Mouse (Mus musculus) lung, postnatal 0 days (tissue): ENCODE data around the gene Ccdc38. TPM values are rescaled to one million over a fixed set of nuclear protein-coding genes. Genes with fewer than 3 reads are reported as not detected.
A peak's percentile ranks its signal among the peaks of the same experiment; 100 is the strongest.

ENCODE experiments used
- ATAC-seq: fragments of 200-750 bp; cut with Nextera tagmentation; 2 replicates; pipeline ENCODE4 v1.8.0; 2017; ENCODE audit warnings: moderate library complexity
- DNase-seq: peaks from one replicate; pipeline ENCODE4 v3.0.0-alpha.2; 2016; ENCODE audit warnings: low spot score
- H3K27ac ChIP-seq: fragments of 300-500 bp; sonication (generic); 2 replicates; pipeline ENCODE4 v1.5.1; 2014; ENCODE audit warnings: antibody characterized with exemption, mild to moderate bottlenecking, low read length, mixed read lengths
- H3K27me3 ChIP-seq: fragments of 300-500 bp; sonication (generic); replicated peaks from 2 replicates; pipeline ENCODE4 v1.6.1; 2014; ENCODE audit warnings: low read length, mixed read lengths; ENCODE audit not compliant: insufficient read depth
- H3K36me3 ChIP-seq: fragments of 300-500 bp; sonication (generic); 2 replicates; pipeline ENCODE4 v1.6.1; 2014; ENCODE audit warnings: low read length, mixed read lengths; ENCODE audit not compliant: insufficient read depth
- H3K4me1 ChIP-seq: fragments of 300-500 bp; sonication (generic); 2 replicates; pipeline ENCODE4 v1.6.1; 2014; ENCODE audit warnings: antibody characterized with exemption, low read depth, low read length, mixed read lengths; ENCODE audit not compliant: insufficient read depth
- H3K4me2 ChIP-seq: fragments of 300-500 bp; sonication (generic); replicated peaks from 2 replicates; pipeline ENCODE4 v1.6.1; 2014; ENCODE audit warnings: low read depth, mild to moderate bottlenecking, low read length, moderate library complexity, mixed read lengths
- H3K4me3 ChIP-seq: fragments of 300-500 bp; sonication (generic); 2 replicates; pipeline ENCODE4 v1.5.1; 2014; ENCODE audit warnings: low read depth, low read length
- H3K9ac ChIP-seq: fragments of 300-500 bp; sonication (generic); replicated peaks from 2 replicates; pipeline ENCODE4 v1.6.1; 2014; ENCODE audit warnings: low read depth, mild to moderate bottlenecking
- H3K9me3 ChIP-seq: fragments of 300-500 bp; sonication (generic); 2 replicates; pipeline ENCODE4 v1.6.1; 2016; ENCODE audit warnings: low read length, mixed read lengths
- CTCF ChIP-seq: IDR thresholded peaks from 2 replicates; pipeline ENCODE4 v1.5.1; 2016; ENCODE audit warnings: antibody characterized with exemption, mild to moderate bottlenecking
- EP300 ChIP-seq: IDR thresholded peaks from 2 replicates; pipeline ENCODE4 v1.6.1; 2016; ENCODE audit warnings: antibody characterized with exemption, mild to moderate bottlenecking, control low read depth
- WGBS: fragments of 180-500 bp; shearing (Covaris S2); extraction: QIAGEN DNeasy Blood & Tissue Kit; methylation state at CpG from one replicate; pipeline ENCODE4 v1.1.7; 2014; 5-methylcytosine and 5-hydroxymethylcytosine counted together
- polyA plus RNA-seq: library from polyadenylated mRNA; unstranded; fragments of >200 nt; fragmentation: Nextera tagmentation; extraction: Ambion mirVana; gene quantifications from 2 replicates; pipeline ENCODE4 v1.2.1, GENCODE M21; 2015

Ccdc38 gene
- polyA plus RNA-seq, 1 experiment from 2014 or later, result 0.13 TPM

- Histone ChIP-seq H3K9ac (no peak overlapping the region), H3K36me3 (no peaks in the 10 kb centered on the region), H3K4me1 (peaks cover 7% of the 10 kb centered on the region; the same call in 1 of the 2 replicates), H3K9me3 (no peaks in the 10 kb centered on the region), H3K4me2 (peak overlapping the region; percentile 49), H3K27ac (no peak overlapping the region), H3K4me3 (peak overlapping the region; percentile 30), H3K27me3 (no peaks in the 10 kb centered on the region)
- TF ChIP-seq EP300 (0 out of 2 replicates have a peak, but pooled peaks have one; percentile 23), CTCF (peak; percentile 84)
- 2% methylated on average over 22 of the region's 22 CpGs for WGBS
- ATAC-seq, result peak; percentile 20; the same call in 1 of the 2 replicates
- DNase-seq, result peak; percentile 89
Measured at GRCm38 (mm10) chr10:93594022-93594482, 53.6 kb downstream of the Ccdc38 start.

DNA sequence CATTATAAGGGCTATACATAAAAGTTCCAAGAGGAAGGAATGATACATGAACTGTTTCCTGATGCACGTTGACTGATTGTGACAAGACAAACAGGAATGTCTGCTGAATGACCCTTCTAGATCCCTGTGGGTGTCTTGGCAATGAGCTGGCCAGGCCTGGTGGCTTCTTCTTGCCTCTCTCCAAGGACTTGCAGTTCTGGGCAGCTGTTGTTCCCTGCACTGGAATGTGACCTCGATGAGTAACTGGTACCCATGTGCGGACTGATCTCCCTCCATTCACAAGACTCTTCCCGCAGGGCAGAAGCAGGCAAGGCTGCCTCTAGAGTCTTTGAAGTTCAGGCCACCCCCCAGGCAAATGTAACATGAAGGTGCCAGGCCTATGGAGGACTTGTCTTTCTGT, 55.4 kb downstream of the Ccdc38 start:
- DNase-seq (no peak), ATAC-seq (peak; percentile 28; the same call in 1 of the 2 replicates)
- no peak overlapping the region for H3K4me3 ChIP-seq
- H3K36me3 ChIP-seq, result no peaks in the 10 kb centered on the region
- H3K27ac ChIP-seq, result no peak overlapping the region
- H3K9ac ChIP-seq, result no peak overlapping the region
- H3K9me3 ChIP-seq, result no peaks in the 10 kb centered on the region
- no peak for TF ChIP-seq EP300
- TF ChIP-seq CTCF, result no peak
- no peaks in the 10 kb centered on the region for H3K27me3 ChIP-seq
- no peak overlapping the region for H3K4me2 ChIP-seq
- WGBS, result 40% methylated on average over 4 of the region's 4 CpGs
- H3K4me1 ChIP-seq, result peaks cover 3% of the 10 kb centered on the region; the same call in 1 of the 2 replicates

DNA sequence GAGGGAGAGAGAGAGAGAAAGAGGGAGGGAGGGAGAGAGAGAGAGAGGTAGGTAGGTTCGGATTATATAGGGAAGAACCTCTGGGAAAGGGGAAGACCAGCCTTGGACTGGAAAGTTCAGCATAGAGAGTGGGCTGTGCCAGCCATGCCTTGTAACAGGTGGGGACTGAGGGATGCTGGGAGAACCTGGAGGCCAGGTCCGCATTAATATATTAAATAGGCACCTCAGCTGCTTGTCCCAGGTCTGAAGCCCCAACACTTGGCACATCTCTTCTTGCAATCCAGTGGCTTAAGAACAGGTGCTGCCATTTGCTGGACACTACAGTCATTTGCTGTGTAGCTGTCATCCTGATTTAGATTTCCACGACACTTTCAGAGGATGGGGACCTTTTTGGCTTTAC, 56.2 kb downstream of the Ccdc38 start:
- H3K9ac ChIP-seq, result no peak overlapping the region
- no peak for ATAC-seq
- TF ChIP-seq CTCF, result no peak
- no peak for TF ChIP-seq EP300

GRCm38 (mm10) chr10:93602309-93602708, 61.9 kb downstream of the Ccdc38 start:
- ATAC-seq (no peak), DNase-seq (no peak)
- Histone ChIP-seq H3K27ac (no peak overlapping the region), H3K9ac (no peak overlapping the region), H3K27me3 (no peaks in the 10 kb centered on the region), H3K4me3 (no peak overlapping the region), H3K4me1 (no peaks in the 10 kb centered on the region), H3K4me2 (no peak overlapping the region), H3K9me3 (no peaks in the 10 kb centered on the region), H3K36me3 (no peaks in the 10 kb centered on the region)
- 87% methylated on average over 5 of the region's 5 CpGs for WGBS
- no peak for TF ChIP-seq CTCF
- TF ChIP-seq EP300, result no peak

More for the DNA sequence above, 56.2 kb downstream of the Ccdc38 start:
- H3K4me3 ChIP-seq, result no peak overlapping the region
- H3K4me2 ChIP-seq, result no peak overlapping the region
- no peaks in the 10 kb centered on the region for H3K36me3 ChIP-seq
- DNase-seq, result no peak
- 69% methylated on average over 3 of the region's 3 CpGs for WGBS
- no peaks in the 10 kb centered on the region for H3K9me3 ChIP-seq
- no peaks in the 10 kb centered on the region for H3K27me3 ChIP-seq
- H3K27ac ChIP-seq, result no peak overlapping the region
- H3K4me1 ChIP-seq, result peaks cover 3% of the 10 kb centered on the region; the same call in 1 of the 2 replicates

GRCm38 (mm10) chr10:93603256-93603655, 62.8 kb downstream of the Ccdc38 start:
- no peak overlapping the region for H3K9ac ChIP-seq
- H3K4me3 ChIP-seq, result no peak overlapping the region
- DNase-seq (no peak), ATAC-seq (no peak)
- H3K9me3 ChIP-seq, result no peaks in the 10 kb centered on the region
- H3K27ac ChIP-seq, result no peak overlapping the region
- WGBS, result 90% methylated on average over 1 of the region's 1 CpGs
- H3K27me3 ChIP-seq, result no peaks in the 10 kb centered on the region
- TF ChIP-seq EP300 (no peak), CTCF (peak; percentile 21; the same call in 1 of the 2 replicates)
- no peak overlapping the region for H3K4me2 ChIP-seq
- no peaks in the 10 kb centered on the region for H3K36me3 ChIP-seq
- H3K4me1 ChIP-seq, result no peaks in the 10 kb centered on the region

GRCm38 (mm10) chr10:93606326-93606725, 65.9 kb downstream of the Ccdc38 start:
- no peak overlapping the region for H3K27ac ChIP-seq
- DNase-seq (no peak), ATAC-seq (no peak)
- H3K36me3 ChIP-seq, result no peaks in the 10 kb centered on the region
- H3K9ac ChIP-seq, result no peak overlapping the region
- H3K27me3 ChIP-seq, result no peaks in the 10 kb centered on the region
- H3K4me1 ChIP-seq, result no peaks in the 10 kb centered on the region
- no peaks in the 10 kb centered on the region for H3K9me3 ChIP-seq
- 86% methylated on average over 9 of the region's 9 CpGs for WGBS
- H3K4me2 ChIP-seq, result no peak overlapping the region
- H3K4me3 ChIP-seq, result no peak overlapping the region
- TF ChIP-seq CTCF (no peak), EP300 (no peak)

- H3K27ac ChIP-seq, result no peak overlapping the region
- H3K9ac ChIP-seq, result no peak overlapping the region
- H3K4me2 ChIP-seq, result no peak overlapping the region
- H3K27me3 ChIP-seq, result no peaks in the 10 kb centered on the region
- H3K4me1 ChIP-seq, result no peaks in the 10 kb centered on the region
- 46% methylated on average over 9 of the region's 9 CpGs for WGBS
- H3K9me3 ChIP-seq, result no peaks in the 10 kb centered on the region
- TF ChIP-seq EP300 (no peak), CTCF (peak; percentile 65)
- H3K36me3 ChIP-seq, result no peaks in the 10 kb centered on the region
- no peak for DNase-seq
- no peak for ATAC-seq
- H3K4me3 ChIP-seq, result no peak overlapping the region
Measured at GRCm38 (mm10) chr10:93608051-93608450, 67.6 kb downstream of the Ccdc38 start.
